26 mouse cellular contexts compared by ENCODE assay signal in genomic region chr8:96296643-96297042, GRCm38 (mm10).
"Had no signal": no experiment of that assay in that cellular context is flagged by ENCODE, and none has a peak within 500 bp of the region (broad histone marks: within the 10 kb centered on the region; RNA-seq: fewer than 3 reads in every experiment).

No protein-coding gene starts in this region.

- ATAC-seq: forebrain, embryonic 13.5 days; forebrain, embryonic 14.5 days; forebrain, embryonic 15.5 days; forebrain, embryonic 16.5 days; forebrain, postnatal 0 days had no signal

- H3K9me3 ChIP-seq: embryonic facial prominence, embryonic 10.5 days; embryonic facial prominence, embryonic 12.5 days; embryonic facial prominence, embryonic 13.5 days; embryonic facial prominence, embryonic 15.5 days; forebrain, embryonic 10.5 days; forebrain, embryonic 12.5 days; forebrain, embryonic 13.5 days; forebrain, embryonic 15.5 days had no signal

- H3K4me2 ChIP-seq: embryonic facial prominence, embryonic 12.5 days; embryonic facial prominence, embryonic 13.5 days; embryonic facial prominence, embryonic 15.5 days; forebrain, embryonic 12.5 days; forebrain, embryonic 13.5 days; forebrain, embryonic 15.5 days had no signal

- H3K4me3 ChIP-seq: embryonic facial prominence, embryonic 10.5 days; embryonic facial prominence, embryonic 12.5 days; embryonic facial prominence, embryonic 13.5 days; embryonic facial prominence, embryonic 15.5 days; erythroblast, embryonic 14.5 days; forebrain, embryonic 10.5 days; forebrain, embryonic 12.5 days; forebrain, embryonic 13.5 days; forebrain, embryonic 15.5 days; gastrocnemius, adult 2 months; heart, adult 2 months had no signal

- H3K4me1 ChIP-seq: embryonic facial prominence, embryonic 10.5 days; embryonic facial prominence, embryonic 12.5 days; embryonic facial prominence, embryonic 13.5 days; embryonic facial prominence, embryonic 15.5 days; forebrain, embryonic 10.5 days; forebrain, embryonic 12.5 days; forebrain, embryonic 13.5 days; forebrain, embryonic 15.5 days had no signal

- DNase-seq: cerebellum, adult 9-11 months; cerebellum, postnatal 10 days; cerebellum, postnatal 14 days; cerebellum, postnatal 25 days; cerebellum, postnatal 36 days; embryo, embryonic 11 days; forebrain, postnatal 0 days; gastrocnemius, adult 2 months; gastrocnemius, postnatal 10 days; gastrocnemius, postnatal 14 days; gastrocnemius, postnatal 25 days; gastrocnemius, postnatal 36 days; heart, adult 11 months; heart, adult 18-20 months; heart, adult 2 months had no signal

- H3K27ac ChIP-seq: embryonic facial prominence, embryonic 10.5 days; embryonic facial prominence, embryonic 12.5 days; embryonic facial prominence, embryonic 13.5 days; embryonic facial prominence, embryonic 15.5 days; forebrain, embryonic 10.5 days; forebrain, embryonic 12.5 days; forebrain, embryonic 13.5 days; forebrain, embryonic 15.5 days; gastrocnemius, adult 2 months; heart, adult 2 months had no signal

- H3K27me3 ChIP-seq: embryonic facial prominence, embryonic 12.5 days; embryonic facial prominence, embryonic 13.5 days; embryonic facial prominence, embryonic 15.5 days; forebrain, embryonic 12.5 days; forebrain, embryonic 13.5 days; forebrain, embryonic 15.5 days had no signal

- H3K9ac ChIP-seq: embryonic facial prominence, embryonic 12.5 days; embryonic facial prominence, embryonic 13.5 days; embryonic facial prominence, embryonic 15.5 days; forebrain, embryonic 12.5 days; forebrain, embryonic 13.5 days; forebrain, embryonic 15.5 days; forebrain, postnatal 0 days had no signal

- H3K36me3 ChIP-seq: embryonic facial prominence, embryonic 10.5 days; embryonic facial prominence, embryonic 12.5 days; embryonic facial prominence, embryonic 13.5 days; embryonic facial prominence, embryonic 15.5 days; forebrain, embryonic 10.5 days; forebrain, embryonic 12.5 days; forebrain, embryonic 15.5 days had no signal
